Mouse (Mus musculus) mesoderm, embryonic 11.5 days (tissue): ENCODE data around the gene Bmpr1b.

ENCODE experiments used
- DNase-seq: peaks from one replicate; pipeline ENCODE4 v3.0.0-alpha.2; 2012; ENCODE audit warnings: low read depth, low spot score

Gene Bmpr1b

DNA sequence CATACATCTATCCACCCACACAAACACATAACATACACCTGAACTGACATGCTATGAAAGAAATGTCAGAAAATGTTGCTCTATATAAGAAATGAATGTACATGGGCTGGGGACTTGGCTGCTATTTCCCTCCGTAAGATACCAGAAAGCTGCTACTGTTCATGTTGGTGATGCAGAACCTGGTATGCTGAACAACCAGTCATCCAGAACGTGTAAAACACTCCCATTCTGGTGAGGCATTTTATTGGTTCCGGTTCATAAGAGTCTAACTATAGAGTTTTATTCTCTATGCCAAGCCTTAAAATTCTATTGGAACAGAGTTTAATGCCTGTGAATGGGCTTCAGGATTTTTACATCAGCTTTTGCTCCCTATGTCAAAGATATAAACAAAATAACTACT, 55.0 kb downstream of the Bmpr1b start:
- DNase-seq = no peak

DNA sequence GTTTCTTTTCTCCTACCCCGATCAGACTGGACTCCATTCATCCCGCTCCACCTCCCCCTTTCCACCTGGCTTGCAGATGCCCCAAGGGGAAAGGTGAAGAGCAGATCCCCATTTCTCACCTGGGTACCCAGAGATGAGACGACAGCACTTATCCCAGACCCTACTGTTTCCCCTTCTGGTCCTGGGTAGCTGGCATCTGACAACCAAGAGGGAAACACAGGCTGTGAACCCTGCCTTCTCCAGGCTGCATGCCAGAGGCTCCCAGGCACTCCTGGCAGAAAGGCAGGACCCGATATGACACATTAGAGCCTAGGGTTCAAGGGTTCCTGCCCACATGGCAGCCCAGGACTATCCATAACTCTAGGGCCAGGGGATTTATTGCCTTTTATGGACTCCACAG, 56.0 kb downstream of the Bmpr1b start:
- DNase-seq = no peak

DNA sequence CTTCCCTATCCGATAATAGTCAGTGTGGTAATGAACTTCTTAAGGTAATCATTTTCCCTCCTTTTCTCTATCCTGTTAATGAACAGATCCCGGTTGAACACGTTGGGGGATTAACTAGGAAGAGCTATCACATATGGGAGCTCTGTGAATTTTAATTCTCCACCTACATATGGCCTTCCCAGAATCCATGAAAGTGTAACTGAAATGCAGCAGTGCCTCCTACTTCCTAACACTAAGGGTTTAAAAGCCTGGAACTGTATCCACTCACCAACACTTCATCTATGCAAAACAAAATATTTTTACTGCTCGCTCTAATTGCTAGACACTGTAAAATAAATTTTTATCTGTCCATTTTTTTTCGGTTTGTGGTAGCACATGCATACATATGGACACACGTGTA, 63.0 kb downstream of the Bmpr1b start:
- no peak for DNase-seq

DNA sequence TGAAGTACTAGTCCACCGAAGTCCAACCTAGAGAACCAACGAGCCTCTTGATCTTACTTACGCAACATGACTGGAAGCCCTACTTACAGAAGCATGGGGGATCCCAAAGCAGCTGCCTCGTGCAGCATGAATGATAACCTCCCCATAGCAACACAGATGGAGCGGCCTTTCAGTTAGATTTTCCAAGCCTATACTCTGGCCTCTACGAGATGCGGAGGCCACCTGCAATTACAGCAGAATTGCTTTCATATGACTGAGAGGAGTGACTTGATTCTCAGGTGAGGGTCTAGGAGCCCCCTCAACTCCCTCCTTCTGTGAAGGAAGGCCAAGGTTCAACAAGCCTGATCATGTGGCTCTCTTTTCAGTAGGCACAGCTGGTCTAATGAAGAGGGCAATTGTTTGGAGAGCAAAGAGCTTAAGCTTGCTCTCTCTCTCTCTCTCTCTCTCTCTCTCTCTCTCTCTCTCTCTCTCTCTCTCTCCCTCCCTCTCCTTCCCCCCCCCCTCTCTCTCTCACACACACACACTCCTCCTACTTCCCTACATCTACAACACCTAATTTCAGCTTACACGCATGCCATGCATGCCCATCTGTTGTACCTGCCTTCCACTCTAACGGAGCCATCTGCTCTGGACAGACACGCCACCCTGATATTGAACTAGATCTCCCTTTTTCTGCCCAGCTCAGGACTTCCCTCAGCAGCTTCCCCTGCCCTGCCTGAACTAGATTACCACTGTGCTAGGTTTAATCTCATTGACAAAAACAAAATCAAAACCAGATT, 65.0 kb downstream of the Bmpr1b start:
- no peak for DNase-seq

DNA sequence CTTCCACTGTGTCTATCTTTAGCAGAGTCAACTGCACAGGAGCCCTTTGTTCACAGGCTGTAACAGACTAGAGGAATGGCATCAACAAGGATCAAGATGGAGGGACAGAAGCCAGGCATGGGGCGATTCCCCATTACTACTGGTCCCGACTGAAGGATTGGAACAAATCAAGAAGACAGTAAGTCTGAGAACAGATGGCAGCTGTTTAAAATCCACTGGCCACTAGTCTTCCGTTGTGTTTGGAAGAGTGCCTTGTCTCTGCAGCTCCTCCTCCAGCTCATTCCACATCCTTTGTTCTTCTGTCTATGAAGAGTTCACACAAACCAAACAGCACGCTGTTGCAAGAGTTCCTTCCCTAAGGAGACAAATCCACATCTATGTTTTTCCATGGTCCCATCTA, 65.6 kb downstream of the Bmpr1b start:
- no peak for DNase-seq

DNA sequence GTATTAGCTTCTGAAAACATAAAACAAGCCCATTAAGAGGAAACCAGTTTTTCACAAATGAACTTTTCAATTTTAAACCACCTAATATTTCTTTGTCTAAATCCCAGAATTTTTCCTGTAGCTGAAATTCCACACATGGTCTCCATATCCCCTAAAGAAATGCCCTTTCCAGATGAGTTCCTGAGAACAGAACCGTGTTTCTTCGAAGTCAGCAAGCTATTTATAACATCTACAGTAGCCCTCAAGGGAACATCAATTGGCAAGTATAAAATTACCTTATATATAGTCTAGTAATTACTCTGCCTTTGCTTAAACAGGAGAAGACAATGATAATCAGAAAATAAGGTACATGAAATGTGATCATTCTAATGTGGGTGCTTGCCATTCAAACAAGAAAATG, 70.1 kb downstream of the Bmpr1b start:
- DNase-seq = peak; percentile 58

DNA sequence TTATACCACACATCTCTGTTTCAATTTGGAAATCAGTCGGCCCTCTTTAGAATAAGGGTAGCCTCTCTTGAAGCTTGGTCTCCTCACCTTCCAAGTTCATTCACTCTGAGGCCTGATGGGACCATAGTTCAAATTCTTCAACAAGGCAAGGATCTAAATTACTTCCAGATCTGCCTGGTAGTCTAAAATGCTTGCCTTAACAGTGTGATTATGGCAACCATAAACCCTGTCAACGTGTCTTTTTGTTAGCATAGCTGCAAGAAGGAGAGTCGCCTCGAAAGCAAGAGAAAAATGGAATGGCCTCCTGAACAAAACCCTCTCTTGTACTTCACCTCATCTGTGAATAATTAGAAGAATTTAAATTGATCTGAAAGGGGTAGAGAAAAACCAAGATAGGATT, 75.2 kb downstream of the Bmpr1b start:
- DNase-seq = no peak

DNA sequence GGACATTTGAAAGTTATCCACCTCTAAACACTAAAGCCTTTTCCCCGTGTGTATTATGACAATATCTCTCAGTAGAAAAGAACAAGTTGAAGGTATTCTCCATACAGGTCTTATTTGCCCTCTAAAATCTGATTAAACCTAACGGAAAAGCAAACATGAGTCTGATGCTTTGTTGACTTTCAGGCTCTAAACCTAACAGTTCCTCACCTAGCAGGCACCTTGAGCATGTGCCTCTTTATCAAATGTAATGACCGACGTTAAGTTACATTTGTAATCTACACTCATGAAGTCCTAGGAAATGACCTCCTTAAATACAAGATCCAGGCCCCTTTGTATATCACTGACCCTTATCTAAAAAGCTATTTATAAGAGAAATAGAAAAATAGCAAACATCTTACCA, 79.5 kb downstream of the Bmpr1b start:
- DNase-seq = no peak

- DNase-seq = no peak
These were observed 83.3 kb downstream of the Bmpr1b start for GRCm38 (mm10) chr3:142085938-142086337.

DNA sequence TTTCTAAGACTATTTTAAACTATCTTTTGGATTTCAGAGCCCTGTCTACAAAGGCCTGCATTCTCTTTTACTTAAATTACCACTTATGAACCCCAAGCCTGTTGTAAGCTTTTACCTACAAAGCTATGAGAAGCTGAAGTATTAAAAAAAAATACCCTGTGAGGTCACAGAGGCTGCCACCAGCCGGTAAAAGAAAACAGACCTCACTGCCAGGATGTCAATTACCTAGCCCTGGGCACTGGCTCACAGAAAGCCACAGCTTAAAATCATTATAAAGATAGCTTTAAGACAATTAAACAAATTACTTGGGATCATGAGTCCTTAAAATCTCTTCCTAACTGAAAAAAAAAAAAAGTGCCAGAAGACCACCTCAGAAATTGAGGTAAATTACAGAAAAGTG, 85.1 kb downstream of the Bmpr1b start:
- no peak for DNase-seq

DNA sequence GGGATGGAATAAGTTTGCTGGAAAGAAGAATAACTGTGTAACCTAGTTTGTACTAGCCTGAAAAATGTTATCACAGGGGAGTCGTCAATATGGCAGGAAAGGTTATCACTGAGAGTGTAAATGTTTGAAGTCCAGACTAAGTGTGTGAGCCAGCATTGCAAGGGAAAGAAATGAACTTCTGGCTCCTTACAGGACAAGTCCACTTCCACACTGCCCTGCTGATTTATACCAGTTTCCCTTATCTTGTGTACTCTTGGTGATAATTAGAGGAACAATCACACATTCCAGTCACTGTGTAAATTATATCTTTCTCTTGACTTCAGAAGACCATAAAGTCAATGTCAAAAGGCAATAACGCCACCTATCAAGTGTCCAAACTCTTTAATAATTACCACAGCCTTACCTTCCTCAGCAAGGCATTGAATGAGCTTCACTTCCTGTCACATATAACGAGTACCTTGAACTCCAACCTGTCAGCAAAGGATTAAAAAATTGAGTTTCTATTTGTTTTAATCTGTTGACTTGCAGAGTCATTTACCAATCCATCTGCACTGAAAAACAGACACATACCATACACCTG, 91.4 kb downstream of the Bmpr1b start:
- no peak for DNase-seq

GRCm38 (mm10) chr3:142071601-142072000, 97.6 kb downstream of the Bmpr1b start:
- DNase-seq = no peak

- DNase-seq = no peak
These were observed 102.4 kb downstream of the Bmpr1b start for GRCm38 (mm10) chr3:142066792-142067346.

GRCm38 (mm10) chr3:142065111-142065510, 104.1 kb downstream of the Bmpr1b start:
- DNase-seq = no peak

GRCm38 (mm10) chr3:142063536-142064226, 105.5 kb downstream of the Bmpr1b start:
- DNase-seq = peak; percentile 74

DNA sequence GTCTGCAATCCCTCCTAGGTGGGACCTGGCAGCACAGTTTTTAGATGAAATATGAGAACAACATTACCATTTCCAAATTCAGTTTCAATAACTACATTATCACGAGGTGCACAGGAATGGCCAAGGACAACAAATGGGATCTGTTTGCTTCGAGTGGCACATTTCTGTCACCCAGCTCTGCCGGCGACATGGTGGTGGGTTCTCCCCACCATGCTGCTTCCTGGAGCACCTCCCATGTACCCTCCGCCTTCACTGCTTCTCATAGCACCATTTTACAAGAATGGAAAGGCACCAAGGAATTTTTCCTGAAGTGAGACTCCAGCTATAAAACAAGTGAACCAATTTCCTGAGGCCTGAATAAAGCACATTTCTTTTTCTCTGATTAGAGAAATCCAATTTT, 108.0 kb downstream of the Bmpr1b start:
- no peak for DNase-seq

GRCm38 (mm10) chr3:142059890-142060289, 109.3 kb downstream of the Bmpr1b start:
- peak; percentile 36 for DNase-seq

GRCm38 (mm10) chr3:142050681-142051080, 118.5 kb downstream of the Bmpr1b start:
- DNase-seq = no peak

- DNase-seq = no peak
These were observed 119.6 kb downstream of the Bmpr1b start for GRCm38 (mm10) chr3:142049610-142050009.

DNA sequence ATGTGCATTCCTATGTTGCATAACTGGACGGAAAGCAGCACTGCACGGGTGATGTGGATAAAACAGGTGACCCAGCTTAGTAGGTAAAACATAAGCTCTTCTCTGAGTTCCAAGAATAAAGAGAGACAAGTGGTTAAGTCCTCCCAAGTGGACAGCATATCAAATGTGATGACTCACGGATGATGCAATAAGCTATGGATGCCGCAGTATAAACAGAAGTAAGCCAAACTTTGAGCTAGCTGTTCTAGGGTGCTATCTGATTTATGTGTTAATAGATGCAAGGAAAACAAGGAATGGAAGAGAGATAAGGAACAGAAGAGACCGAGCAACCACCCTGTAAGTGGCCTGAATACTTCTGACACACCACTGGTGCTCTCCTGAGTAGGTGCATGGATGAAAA, 120.1 kb downstream of the Bmpr1b start:
- DNase-seq = no peak

DNA sequence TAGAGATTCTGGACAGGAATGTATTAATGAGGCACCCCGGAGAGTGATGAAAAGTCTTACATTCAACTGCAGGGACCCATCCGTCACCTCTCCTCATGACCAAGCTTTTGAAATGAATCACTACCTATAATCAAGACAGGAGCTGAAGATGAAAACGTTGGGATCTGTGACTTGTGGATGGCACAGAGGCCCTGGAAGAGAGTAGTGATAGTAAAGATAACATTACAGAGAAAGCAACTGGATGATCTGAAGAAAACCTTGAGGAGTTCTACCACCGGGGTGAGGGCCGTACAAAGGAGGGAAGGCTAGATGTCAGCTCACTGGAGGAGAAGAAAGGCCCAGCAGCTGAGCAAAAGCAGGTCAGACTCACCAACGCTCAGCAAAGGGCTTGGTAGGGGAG, 120.7 kb downstream of the Bmpr1b start:
- no peak for DNase-seq

GRCm38 (mm10) chr3:142043463-142043862, 125.8 kb downstream of the Bmpr1b start:
- no peak for DNase-seq

DNA sequence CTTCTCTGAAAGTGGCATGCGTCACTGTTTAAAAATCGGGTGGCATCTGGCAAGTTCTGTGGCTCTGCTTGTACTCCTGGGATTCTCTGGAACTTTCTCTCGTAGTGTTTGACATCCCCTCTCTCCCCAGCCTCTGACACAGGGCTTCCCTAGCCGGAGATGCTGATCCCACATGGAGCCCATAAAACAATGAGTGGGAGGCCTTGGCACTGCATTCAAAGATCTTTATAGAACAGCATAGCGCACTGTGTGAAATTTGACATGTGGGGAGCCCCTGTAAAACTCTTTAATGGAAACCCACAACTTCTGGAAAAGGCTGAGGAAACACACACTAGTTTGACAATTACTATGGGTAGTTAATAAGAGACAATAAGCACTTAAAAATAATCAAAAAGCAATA, 126.2 kb downstream of the Bmpr1b start:
- no peak for DNase-seq
